Mouse (Mus musculus) bone marrow, adult 2 months (tissue): ENCODE results near the gene Gpr25. TPM values are rescaled to one million over a fixed set of nuclear protein-coding genes. Genes with fewer than 3 reads are reported as not detected.

Source experiments
- H3K27ac ChIP-seq: fragments of 200-500 bp; 2 replicates; pipeline ENCODE4 v1.5.1; 2012; ENCODE audit warnings: low read depth, mild to moderate bottlenecking, control low read depth, inconsistent platforms, low read length; ENCODE audit not compliant: control insufficient read depth, poor library complexity, insufficient read depth
- H3K4me1 ChIP-seq: fragments of 200-500 bp; 2 replicates; pipeline ENCODE4 v1.6.1; 2011; ENCODE audit warnings: low read length; ENCODE audit not compliant: control insufficient read depth, insufficient read depth
- H3K4me3 ChIP-seq: fragments of 200-500 bp; replicated peaks from 2 replicates; pipeline ENCODE3; 2011; ENCODE audit warnings: mild to moderate bottlenecking, low read depth, low read length, control low read depth; ENCODE audit not compliant: control insufficient read depth
- CTCF ChIP-seq: fragments of 200-500 bp; IDR thresholded peaks from 2 replicates; pipeline ENCODE4 v1.5.1; 2011; ENCODE audit warnings: low read length, control low read depth; ENCODE audit not compliant: control insufficient read depth, insufficient read depth
- POLR2A ChIP-seq: fragments of 200-500 bp; IDR thresholded peaks from 2 replicates; pipeline ENCODE4 v1.6.1; 2011; ENCODE audit warnings: low read depth, mild to moderate bottlenecking, control low read depth, low read length, borderline replicate concordance; ENCODE audit not compliant: control insufficient read depth
- WGBS: fragments of 180-500 bp; shearing (Covaris S2); methylation state at CpG from one replicate; pipeline ENCODE4 v1.1.7; 2018; 5-methylcytosine and 5-hydroxymethylcytosine counted together
- polyA plus RNA-seq: library from polyadenylated mRNA; stranded (reverse); fragments of >200 nt; gene quantifications from 2 replicates; pipeline ENCODE4 v1.2.4, GENCODE M21; 2011; ENCODE audit warnings: low replicate concordance; ENCODE audit not compliant: missing spikeins, insufficient read depth, insufficient read length

Gene Gpr25
- polyA plus RNA-seq, 1 experiment, result not detected

- no peak for TF ChIP-seq POLR2A
- no peak for TF ChIP-seq CTCF
- Histone ChIP-seq H3K27ac (no peak overlapping the region), H3K4me3 (no peak overlapping the region), H3K4me1 (no peaks in the 10 kb centered on the region; the same call in 1 of the 2 replicates)
- 68% methylated on average over 10 of the region's 10 CpGs for WGBS
Measured at GRCm38 (mm10) chr1:136220037-136220871, 40.4 kb downstream of the Gpr25 start.

DNA sequence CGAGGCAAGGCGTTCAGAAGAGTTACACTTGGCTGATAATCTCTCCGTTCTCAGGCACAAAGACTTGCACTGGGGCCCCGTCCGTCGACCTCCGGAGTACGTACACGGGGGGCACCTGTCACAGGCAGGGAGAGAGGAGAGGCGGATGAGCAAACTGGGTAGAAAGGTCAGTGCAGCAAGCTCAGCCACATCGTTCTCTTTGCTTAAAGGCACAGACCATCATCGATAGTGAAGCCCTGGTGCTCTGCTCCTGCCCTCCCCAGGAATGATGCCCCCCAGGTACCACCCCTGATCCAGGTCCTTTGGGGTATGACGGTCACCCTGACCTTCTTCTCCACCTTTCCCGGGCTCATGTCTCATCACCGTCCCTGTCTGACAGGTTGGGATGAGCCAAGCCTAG lies 46.4 kb downstream of the Gpr25 start:
- 87% methylated on average over 15 of the region's 15 CpGs for WGBS
- Histone ChIP-seq H3K4me1 (no peaks in the 10 kb centered on the region; the same call in 1 of the 2 replicates), H3K27ac (no peak overlapping the region), H3K4me3 (no peak overlapping the region)
- TF ChIP-seq POLR2A, result no peak
- TF ChIP-seq CTCF, result no peak

GRCm38 (mm10) chr1:136212803-136213202 lies 47.9 kb downstream of the Gpr25 start, which contains the start of gene Mroh3:
Gene Mroh3 (minus strand): TSS chr1:136212828.
- H3K4me1 ChIP-seq, result no peaks in the 10 kb centered on the region; the same call in 1 of the 2 replicates
- H3K4me3 ChIP-seq, result no peak within 1 kb of the TSS
- no peak within 1 kb of the TSS for H3K27ac ChIP-seq
- TF ChIP-seq POLR2A (no peak), CTCF (peak; percentile 67)
- WGBS, result 49% methylated on average over 3 of the region's 3 CpGs

Other genes starting within 250 kb of the Gpr25 start
- not detected in 2 replicates for gene Ascl5, start 210.1 kb downstream of the Gpr25 start, polyA plus RNA-seq
- 0.45 and 0.70 TPM in 2 replicates for gene Cacna1s, start 208.1 kb downstream of the Gpr25 start, polyA plus RNA-seq
- gene Kif21b, start 129.5 kb downstream of the Gpr25 start, polyA plus RNA-seq, result 22.5 and 40.5 TPM in 2 replicates
- gene Mroh3, start 48.0 kb downstream of the Gpr25 start, polyA plus RNA-seq, result not detected in 2 replicates
- not detected in 2 replicates for gene Inava, start 26.6 kb downstream of the Gpr25 start, polyA plus RNA-seq
- gene Camsap2, start 85.2 kb upstream of the Gpr25 start, polyA plus RNA-seq, result 17.9 and 19.6 TPM in 2 replicates
- 2.8 and 3.9 TPM in 2 replicates for gene Ddx59, start 154.4 kb upstream of the Gpr25 start, polyA plus RNA-seq
- gene Kif14, start 205.5 kb upstream of the Gpr25 start, polyA plus RNA-seq, result 12.3 and 15.0 TPM in 2 replicates